Mouse (Mus musculus) midbrain, embryonic 16.5 days (tissue): Measurements from ENCODE around the gene Kremen2. TPM values are rescaled to one million over a fixed set of nuclear protein-coding genes. Genes with fewer than 3 reads are reported as not detected.
"Not testable (repeated sequence)": the region's sequence is repeated elsewhere in the genome, so short reads cannot be mapped to it uniquely, and the experiment has no call there.

Experiments used
- ATAC-seq: fragments of 200-750 bp; cut with Nextera tagmentation; 2 replicates; pipeline ENCODE4 v1.8.0; 2017; ENCODE audit warnings: moderate TSS enrichment
- H3K27ac ChIP-seq: fragments of 300-500 bp; sonication (generic); 2 replicates; pipeline ENCODE4 v1.5.1; 2014; ENCODE audit warnings: mild to moderate bottlenecking, low read length, mixed read lengths
- H3K27me3 ChIP-seq: fragments of 300-500 bp; sonication (generic); 2 replicates; pipeline ENCODE4 v1.6.1; 2014; ENCODE audit warnings: low read depth, low read length, mixed read lengths; ENCODE audit not compliant: control insufficient read depth, insufficient read depth
- H3K36me3 ChIP-seq: fragments of 300-500 bp; sonication (generic); 2 replicates; pipeline ENCODE4 v1.6.1; 2014; ENCODE audit warnings: mild to moderate bottlenecking, low read length, moderate library complexity, mixed read lengths; ENCODE audit not compliant: control insufficient read depth, insufficient read depth
- H3K4me1 ChIP-seq: fragments of 300-500 bp; sonication (generic); 2 replicates; pipeline ENCODE4 v1.6.1; 2014; ENCODE audit warnings: mild to moderate bottlenecking, low read length, mixed read lengths; ENCODE audit not compliant: control insufficient read depth, insufficient read depth
- H3K4me2 ChIP-seq: fragments of 300-500 bp; sonication (generic); 2 replicates; pipeline ENCODE4 v1.6.1; 2014; ENCODE audit warnings: mild to moderate bottlenecking, low read length, mixed read lengths
- H3K4me3 ChIP-seq: fragments of 300-500 bp; sonication (generic); 2 replicates; pipeline ENCODE4 v1.5.1; 2014; ENCODE audit warnings: low read depth, mild to moderate bottlenecking, low read length, moderate library complexity, mixed read lengths
- H3K9ac ChIP-seq: fragments of 300-500 bp; sonication (generic); 2 replicates; pipeline ENCODE4 v1.6.1; 2014; ENCODE audit warnings: low read depth, low read length, mixed read lengths
- H3K9me3 ChIP-seq: fragments of 300-500 bp; sonication (generic); replicated peaks from 2 replicates; pipeline ENCODE4 v1.6.1; 2014; ENCODE audit warnings: mild to moderate bottlenecking, low read length, mixed read lengths; ENCODE audit not compliant: control insufficient read depth, poor library complexity, severe bottlenecking
- WGBS: fragments of 180-500 bp; shearing (Covaris S2); extraction: QIAGEN DNeasy Blood & Tissue Kit; methylation state at CpG from one replicate; pipeline ENCODE4 v1.1.7; 2014; 5-methylcytosine and 5-hydroxymethylcytosine counted together
- polyA plus RNA-seq: library from polyadenylated mRNA; unstranded; fragments of >200 nt; fragmentation: Nextera tagmentation; extraction: Ambion mirVana; gene quantifications from 2 replicates; pipeline ENCODE4 v1.2.1, GENCODE M21; 2015

Kremen2 gene
- polyA plus RNA-seq, 1 experiment from 2014 or later: 1.6 TPM

DNA sequence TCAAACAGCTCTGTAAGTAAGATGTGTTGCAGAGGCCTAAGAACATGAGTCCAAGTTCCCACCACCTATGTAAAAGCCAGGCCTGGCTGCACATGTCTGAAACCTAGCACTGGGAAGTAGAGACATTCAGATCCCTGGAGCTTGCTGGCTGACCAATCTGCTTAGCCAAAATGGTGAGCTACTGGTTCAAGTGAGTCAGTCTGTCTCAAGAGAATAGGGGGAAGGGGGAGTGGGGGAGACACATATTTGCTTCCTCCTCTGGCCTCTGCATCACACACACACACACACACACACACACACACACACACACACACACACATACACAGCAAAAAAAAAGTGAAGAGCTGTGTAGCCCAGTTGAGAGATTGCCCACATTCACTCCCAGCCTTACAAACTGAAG is 37.7 kb upstream of the Kremen2 start:
- Histone ChIP-seq H3K9me3 (no peaks in the 10 kb centered on the region), H3K4me1 (peaks cover 9% of the 10 kb centered on the region), H3K27me3 (no peaks in the 10 kb centered on the region), H3K27ac (no peak overlapping the region), H3K9ac (no peak overlapping the region), H3K36me3 (peaks cover 8% of the 10 kb centered on the region), H3K4me2 (no peak overlapping the region), H3K4me3 (no peak overlapping the region)
- ATAC-seq: no peak

DNA sequence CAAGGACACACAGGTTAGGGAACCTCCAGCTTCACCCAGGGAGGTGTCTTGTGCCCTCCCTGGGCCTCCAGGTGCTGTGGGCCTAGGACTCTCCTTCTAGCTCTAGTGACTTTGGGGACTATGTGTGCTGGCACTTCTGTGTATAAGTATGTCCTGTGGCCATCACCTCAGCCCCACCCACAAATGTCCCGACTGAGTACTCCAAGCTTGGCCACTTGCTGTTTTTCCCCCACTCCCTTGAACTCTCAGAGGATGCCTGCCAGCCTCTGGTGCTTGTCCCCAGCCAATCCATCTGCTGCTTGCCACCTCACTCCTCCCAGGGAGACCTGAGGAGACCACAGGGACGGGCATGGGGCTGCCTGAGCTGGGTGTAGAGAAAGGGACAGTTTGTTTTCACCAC is 32.8 kb upstream of the Kremen2 start:
- peaks cover 8% of the 10 kb centered on the region for H3K36me3 ChIP-seq
- WGBS: 66% methylated on average over 2 of the region's 2 CpGs
- ATAC-seq: no peak
- no peaks in the 10 kb centered on the region for H3K9me3 ChIP-seq
- H3K4me3 ChIP-seq: no peak overlapping the region
- H3K9ac ChIP-seq: no peak overlapping the region
- no peaks in the 10 kb centered on the region for H3K4me1 ChIP-seq
- no peaks in the 10 kb centered on the region for H3K27me3 ChIP-seq
- H3K4me2 ChIP-seq: no peak overlapping the region
- no peak overlapping the region for H3K27ac ChIP-seq

DNA sequence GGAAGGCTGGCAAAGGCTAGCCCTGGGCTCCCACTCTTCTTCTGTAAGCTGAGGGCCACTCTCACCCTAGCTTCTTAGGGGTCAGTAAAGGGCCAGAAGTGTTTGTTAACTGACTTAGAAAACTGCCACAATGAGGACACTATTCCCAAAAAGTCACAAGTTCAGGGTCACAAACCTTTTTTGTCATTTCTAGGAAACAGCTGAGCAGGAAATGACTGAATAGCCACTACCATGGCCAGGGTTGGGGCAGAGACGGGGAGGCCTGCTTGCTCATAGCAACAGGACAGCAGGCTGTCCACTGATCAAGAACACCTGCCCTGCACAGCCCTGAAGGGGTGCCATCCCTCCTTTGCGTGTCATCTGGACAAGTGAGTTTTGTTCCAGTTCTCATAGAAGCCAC is 31.5 kb upstream of the Kremen2 start:
- H3K9me3 ChIP-seq: no peaks in the 10 kb centered on the region
- no peak overlapping the region for H3K4me2 ChIP-seq
- 82% methylated on average over 2 of the region's 2 CpGs for WGBS
- H3K27me3 ChIP-seq: no peaks in the 10 kb centered on the region
- H3K4me3 ChIP-seq: no peak overlapping the region
- peaks cover 4% of the 10 kb centered on the region; the same call in 1 of the 2 replicates for H3K4me1 ChIP-seq
- no peak overlapping the region for H3K27ac ChIP-seq
- H3K36me3 ChIP-seq: peaks cover 8% of the 10 kb centered on the region
- ATAC-seq: no peak
- H3K9ac ChIP-seq: no peak overlapping the region

GRCm38 (mm10) chr17:23776216-23776615 is 30.6 kb upstream of the Kremen2 start:
- Histone ChIP-seq H3K36me3 (peaks cover 8% of the 10 kb centered on the region), H3K27ac (no peak overlapping the region), H3K4me1 (peaks cover 7% of the 10 kb centered on the region; the same call in 1 of the 2 replicates), H3K9me3 (no peaks in the 10 kb centered on the region), H3K4me2 (no peak overlapping the region), H3K9ac (no peak overlapping the region), H3K4me3 (no peak overlapping the region), H3K27me3 (no peaks in the 10 kb centered on the region)
- 78% methylated on average over 10 of the region's 10 CpGs for WGBS
- no peak for ATAC-seq

DNA sequence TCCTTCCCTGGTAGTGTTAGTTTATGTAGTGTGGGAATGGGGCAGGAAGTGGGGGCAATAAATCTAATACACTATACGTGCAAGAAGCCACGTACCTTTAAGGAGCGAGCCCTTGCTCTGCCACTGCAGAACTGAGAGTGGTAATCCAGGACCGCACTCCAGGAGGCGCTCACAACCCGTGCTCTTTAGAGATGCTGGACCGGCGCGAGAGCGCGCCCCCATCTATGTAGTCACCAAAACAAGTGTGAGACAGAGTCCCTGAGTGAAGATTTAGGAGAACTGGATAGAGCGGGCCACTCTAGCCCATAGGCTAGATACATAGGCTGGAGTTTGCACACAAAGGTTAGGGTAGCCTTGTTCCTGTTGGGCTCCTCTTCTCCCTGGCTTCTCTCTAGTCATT is 28.5 kb upstream of the Kremen2 start:
- no peaks in the 10 kb centered on the region for H3K27me3 ChIP-seq
- peaks cover 19% of the 10 kb centered on the region for H3K4me1 ChIP-seq
- no peak overlapping the region for H3K27ac ChIP-seq
- H3K9me3 ChIP-seq: no peaks in the 10 kb centered on the region
- ATAC-seq: no peak
- WGBS: 7% methylated on average over 12 of the region's 12 CpGs
- H3K4me3 ChIP-seq: no peak overlapping the region
- H3K9ac ChIP-seq: no peak overlapping the region
- H3K4me2 ChIP-seq: no peak overlapping the region
- H3K36me3 ChIP-seq: peaks cover 2% of the 10 kb centered on the region

- Histone ChIP-seq H3K4me2 (no peak overlapping the region), H3K4me1 (peaks cover 19% of the 10 kb centered on the region)
- ATAC-seq: no peak
Observed at GRCm38 (mm10) chr17:23773676-23774075, 28.0 kb upstream of the Kremen2 start.

GRCm38 (mm10) chr17:23772219-23772556 is 26.6 kb upstream of the Kremen2 start:
- Histone ChIP-seq H3K4me2 (peak overlapping the region; percentile 67), H3K4me3 (peak overlapping the region; percentile 91), H3K27ac (peak overlapping the region; percentile 73), H3K4me1 (peaks cover 19% of the 10 kb centered on the region)
- not testable (repeated sequence) for H3K36me3 ChIP-seq, H3K9me3 ChIP-seq, H3K9ac ChIP-seq, H3K27me3 ChIP-seq
- 81% methylated on average over 2 of the region's 2 CpGs for WGBS
- ATAC-seq: 0 out of 2 replicates have a peak, but pooled peaks have one; percentile 12

More at GRCm38 (mm10) chr17:23773676-23774075, 28.0 kb upstream of the Kremen2 start:
- Histone ChIP-seq H3K36me3 (peaks cover under 1% of the 10 kb centered on the region; the same call in 1 of the 2 replicates), H3K27me3 (no peaks in the 10 kb centered on the region), H3K4me3 (no peak overlapping the region), H3K9me3 (no peaks in the 10 kb centered on the region), H3K27ac (no peak overlapping the region), H3K9ac (no peak overlapping the region)
- WGBS: 73% methylated on average over 6 of the region's 6 CpGs

DNA sequence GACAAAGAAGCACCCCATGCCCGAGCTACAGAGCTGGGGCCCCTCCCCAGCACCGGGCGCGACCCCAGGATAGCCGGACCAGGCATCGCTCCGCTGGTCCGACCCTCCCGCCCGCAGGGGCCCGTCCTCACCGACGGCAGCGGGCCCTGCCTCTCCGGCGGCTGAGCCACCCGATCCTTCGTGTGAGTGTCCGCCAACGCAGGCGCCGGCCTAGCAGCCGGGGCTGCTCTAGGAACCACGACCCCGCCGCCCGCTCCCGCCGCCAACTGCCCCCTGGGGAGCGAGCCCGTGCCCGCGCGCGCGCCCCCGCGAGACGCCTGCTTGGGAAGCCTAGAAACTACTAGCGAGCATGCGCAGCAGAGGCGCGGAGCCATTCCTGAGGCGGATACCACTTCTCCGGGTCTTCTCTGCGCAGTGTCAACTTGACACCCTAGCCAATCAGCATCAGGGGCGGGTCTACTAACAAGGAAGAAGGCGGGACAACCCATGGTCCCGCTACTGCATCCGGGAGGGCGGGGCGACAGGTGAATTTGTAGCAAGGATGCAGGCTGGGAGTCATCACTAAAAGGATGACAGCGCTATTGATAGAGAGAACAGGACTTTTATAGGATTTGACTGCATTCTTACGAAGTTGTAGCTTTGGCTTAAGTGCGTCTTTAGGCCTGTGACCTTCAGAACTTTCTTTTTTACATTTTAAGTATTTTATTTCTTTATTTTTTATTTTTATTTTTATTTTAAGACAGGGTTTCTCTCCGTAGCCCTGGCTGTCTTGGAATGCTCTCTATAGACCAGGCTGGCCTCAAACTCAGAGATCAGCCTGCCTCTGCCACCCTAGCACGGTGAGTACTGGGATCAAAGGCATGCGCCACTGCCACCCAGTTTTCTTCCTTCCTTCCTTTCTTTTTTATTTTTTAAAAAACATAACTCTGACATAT is 25.9 kb upstream of the Kremen2 start, which contains the start of gene Flywch1:
TSS of gene Flywch1 (minus strand) at position 319 of the 935 bp plus-strand sequence.
- peak; percentile 98 for ATAC-seq
- Histone ChIP-seq H3K27ac (peak within 1 kb of the TSS; percentile 94), H3K4me2 (peak within 1 kb of the TSS; percentile 83), H3K4me3 (peak within 1 kb of the TSS; percentile 91), H3K27me3 (no peaks in the 10 kb centered on the region), H3K9me3 (no peaks in the 10 kb centered on the region), H3K4me1 (peaks cover 19% of the 10 kb centered on the region), H3K9ac (peak within 1 kb of the TSS; percentile 99), H3K36me3 (no peaks in the 10 kb centered on the region)
- 3% methylated on average over 47 of the region's 58 CpGs for WGBS

DNA sequence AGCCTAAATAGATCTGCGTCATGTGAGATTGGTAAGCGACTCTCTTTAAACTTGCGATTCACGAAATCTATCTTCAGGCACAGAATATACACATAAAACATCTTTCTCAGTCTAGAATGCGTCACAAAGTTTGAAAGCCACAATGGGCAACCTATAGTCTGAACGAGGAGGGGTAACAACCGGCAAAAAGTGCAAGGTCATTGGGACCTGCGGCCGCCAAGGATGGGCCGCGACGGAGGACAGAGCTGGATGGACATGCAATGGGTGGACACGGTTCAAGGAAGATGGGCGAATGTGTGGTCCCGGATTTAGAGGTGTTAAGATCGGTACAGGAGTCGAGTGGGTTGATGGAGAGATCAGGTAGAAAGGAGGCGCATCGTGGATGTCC is 25.3 kb upstream of the Kremen2 start:
- under 1% methylated on average over 19 of the region's 19 CpGs for WGBS
- no peaks in the 10 kb centered on the region for H3K36me3 ChIP-seq
- peak overlapping the region; percentile 83 for H3K4me2 ChIP-seq
- peak overlapping the region; percentile 99 for H3K9ac ChIP-seq
- no peak; the same call in 1 of the 2 replicates for ATAC-seq
- no peaks in the 10 kb centered on the region for H3K27me3 ChIP-seq
- peak overlapping the region; percentile 91 for H3K4me3 ChIP-seq
- peaks cover 19% of the 10 kb centered on the region for H3K4me1 ChIP-seq
- H3K27ac ChIP-seq: peak overlapping the region; percentile 94
- no peaks in the 10 kb centered on the region for H3K9me3 ChIP-seq
